Mouse (Mus musculus) kidney, embryonic 15.5 days (tissue): ENCODE measurements at regions not wholly inside any gene's neighbourhood (a gene's known extent, or its start where the extent isn't known, plus 50 kb on each side); places are given as distances from the start of the nearest gene placed in this dataset.

Source experiments
- ATAC-seq: fragments of 200-750 bp; cut with Nextera tagmentation; replicated peaks from 2 replicates; pipeline ENCODE4 v1.8.0; 2017; ENCODE audit warnings: moderate TSS enrichment; ENCODE audit not compliant: low FRiP score
- H3K27ac ChIP-seq: fragments of 300-500 bp; sonication (generic); 2 replicates; pipeline ENCODE4 v1.5.1; 2015; ENCODE audit warnings: mild to moderate bottlenecking, inconsistent platforms
- H3K27me3 ChIP-seq: fragments of 300-500 bp; sonication (generic); 2 replicates; pipeline ENCODE4 v1.6.1; 2015; ENCODE audit warnings: inconsistent platforms
- H3K36me3 ChIP-seq: fragments of 300-500 bp; sonication (generic); 2 replicates; pipeline ENCODE4 v1.6.1; 2015; ENCODE audit warnings: inconsistent platforms
- H3K4me1 ChIP-seq: fragments of 300-500 bp; sonication (generic); 2 replicates; pipeline ENCODE4 v1.6.1; 2015; ENCODE audit warnings: inconsistent platforms
- H3K4me2 ChIP-seq: fragments of 300-500 bp; sonication (generic); 2 replicates; pipeline ENCODE4 v1.6.1; 2015; ENCODE audit warnings: moderate library complexity, mild to moderate bottlenecking, inconsistent platforms
- H3K4me3 ChIP-seq: fragments of 300-500 bp; sonication (generic); replicated peaks from 2 replicates; pipeline ENCODE4 v1.5.1; 2015; ENCODE audit warnings: mild to moderate bottlenecking, inconsistent platforms
- H3K9ac ChIP-seq: fragments of 300-500 bp; sonication (generic); 2 replicates; pipeline ENCODE4 v1.6.1; 2015; ENCODE audit warnings: mild to moderate bottlenecking, inconsistent platforms
- H3K9me3 ChIP-seq: fragments of 300-500 bp; sonication (generic); replicated peaks from 2 replicates; pipeline ENCODE4 v1.6.1; 2016; ENCODE audit warnings: inconsistent platforms
- WGBS: fragments of 180-500 bp; shearing (Covaris S2); methylation state at CpG from one replicate; pipeline ENCODE4 v1.1.7; 2015; ENCODE audit warnings: mixed read lengths; 5-methylcytosine and 5-hydroxymethylcytosine counted together

GRCm38 (mm10) chr9:79173036-79173435, 545.6 kb downstream of the Col12a1 start:
- no peak for ATAC-seq
- Histone ChIP-seq H3K4me1 (no peaks in the 10 kb centered on the region), H3K4me2 (no peak overlapping the region)

GRCm38 (mm10) chr9:79179954-79180353, 538.7 kb downstream of the Col12a1 start:
- Histone ChIP-seq H3K36me3 (no peaks in the 10 kb centered on the region), H3K9ac (no peak overlapping the region), H3K9me3 (no peaks in the 10 kb centered on the region), H3K27ac (no peak overlapping the region), H3K4me1 (no peaks in the 10 kb centered on the region), H3K27me3 (no peaks in the 10 kb centered on the region), H3K4me3 (no peak overlapping the region), H3K4me2 (no peak overlapping the region)
- 71% methylated on average over 2 of the region's 2 CpGs for WGBS
- ATAC-seq: no peak

More at GRCm38 (mm10) chr9:79173036-79173435, 545.6 kb downstream of the Col12a1 start:
- H3K9me3 ChIP-seq: no peaks in the 10 kb centered on the region
- H3K9ac ChIP-seq: no peak overlapping the region
- no peaks in the 10 kb centered on the region for H3K27me3 ChIP-seq
- no peak overlapping the region for H3K4me3 ChIP-seq
- no peak overlapping the region for H3K27ac ChIP-seq
- H3K36me3 ChIP-seq: no peaks in the 10 kb centered on the region

- no peak for ATAC-seq
- Histone ChIP-seq H3K4me1 (no peaks in the 10 kb centered on the region), H3K4me3 (no peak overlapping the region), H3K9ac (no peak overlapping the region), H3K9me3 (no peaks in the 10 kb centered on the region), H3K4me2 (no peak overlapping the region), H3K36me3 (no peaks in the 10 kb centered on the region), H3K27me3 (no peaks in the 10 kb centered on the region), H3K27ac (no peak overlapping the region)
- 89% methylated on average over 2 of the region's 2 CpGs for WGBS
Observed at GRCm38 (mm10) chr9:79195420-79195819, 523.2 kb downstream of the Col12a1 start.

GRCm38 (mm10) chr9:79201755-79202154, 516.9 kb downstream of the Col12a1 start:
- no peak for ATAC-seq

GRCm38 (mm10) chr9:79213364-79213763, 505.3 kb downstream of the Col12a1 start:
- ATAC-seq: peak; percentile 60; the same call in 1 of the 2 replicates
- no peaks in the 10 kb centered on the region for H3K4me1 ChIP-seq
- H3K36me3 ChIP-seq: no peaks in the 10 kb centered on the region
- H3K4me3 ChIP-seq: no peak overlapping the region
- no peaks in the 10 kb centered on the region for H3K9me3 ChIP-seq
- no peaks in the 10 kb centered on the region for H3K27me3 ChIP-seq
- no peak overlapping the region for H3K27ac ChIP-seq
- no peak overlapping the region for H3K9ac ChIP-seq
- H3K4me2 ChIP-seq: no peak overlapping the region
- 29% methylated on average over 6 of the region's 6 CpGs for WGBS

More at GRCm38 (mm10) chr9:79201755-79202154, 516.9 kb downstream of the Col12a1 start:
- Histone ChIP-seq H3K9me3 (no peaks in the 10 kb centered on the region), H3K4me1 (no peaks in the 10 kb centered on the region), H3K4me2 (no peak overlapping the region), H3K27ac (no peak overlapping the region), H3K4me3 (no peak overlapping the region), H3K9ac (no peak overlapping the region), H3K27me3 (no peaks in the 10 kb centered on the region), H3K36me3 (no peaks in the 10 kb centered on the region)
- 64% methylated on average over 3 of the region's 3 CpGs for WGBS

GRCm38 (mm10) chr9:79215986-79216385, 502.6 kb downstream of the Col12a1 start:
- no peak overlapping the region for H3K4me3 ChIP-seq
- H3K4me2 ChIP-seq: no peak overlapping the region
- no peaks in the 10 kb centered on the region for H3K36me3 ChIP-seq
- no peak overlapping the region for H3K9ac ChIP-seq
- no peak for ATAC-seq
- WGBS: 49% methylated on average over 3 of the region's 3 CpGs
- H3K27me3 ChIP-seq: no peaks in the 10 kb centered on the region
- H3K9me3 ChIP-seq: no peaks in the 10 kb centered on the region
- no peaks in the 10 kb centered on the region for H3K4me1 ChIP-seq
- no peak overlapping the region for H3K27ac ChIP-seq

- H3K9me3 ChIP-seq: no peaks in the 10 kb centered on the region
- ATAC-seq: no peak
- H3K27me3 ChIP-seq: no peaks in the 10 kb centered on the region
- H3K36me3 ChIP-seq: no peaks in the 10 kb centered on the region
- H3K4me2 ChIP-seq: no peak overlapping the region
- no peak overlapping the region for H3K27ac ChIP-seq
- no peaks in the 10 kb centered on the region for H3K4me1 ChIP-seq
- H3K4me3 ChIP-seq: no peak overlapping the region
- WGBS: 57% methylated on average over 2 of the region's 2 CpGs
- H3K9ac ChIP-seq: no peak overlapping the region
Observed at GRCm38 (mm10) chr9:79216432-79216831, 502.2 kb downstream of the Col12a1 start.

GRCm38 (mm10) chr9:79233081-79233480, 485.6 kb downstream of the Col12a1 start:
- no peak for ATAC-seq
- WGBS: 84% methylated on average over 3 of the region's 3 CpGs
- Histone ChIP-seq H3K4me2 (no peak overlapping the region), H3K9me3 (no peaks in the 10 kb centered on the region), H3K36me3 (no peaks in the 10 kb centered on the region), H3K27ac (no peak overlapping the region), H3K4me1 (no peaks in the 10 kb centered on the region), H3K4me3 (no peak overlapping the region), H3K27me3 (no peaks in the 10 kb centered on the region), H3K9ac (no peak overlapping the region)

- ATAC-seq: no peak
- no peaks in the 10 kb centered on the region for H3K27me3 ChIP-seq
- no peaks in the 10 kb centered on the region for H3K36me3 ChIP-seq
- no peaks in the 10 kb centered on the region for H3K9me3 ChIP-seq
- 80% methylated on average over 1 of the region's 1 CpGs for whole genome bisulfite sequencing
- H3K4me1 ChIP-seq: no peaks in the 10 kb centered on the region
- H3K4me3 ChIP-seq: no peak overlapping the region
- no peak overlapping the region for H3K4me2 ChIP-seq
- no peak overlapping the region for H3K27ac ChIP-seq
- no peak overlapping the region for H3K9ac ChIP-seq
Observed at GRCm38 (mm10) chr9:79233751-79234150, 484.9 kb downstream of the Col12a1 start.

GRCm38 (mm10) chr9:79269646-79270213, 448.9 kb downstream of the Col12a1 start:
- 78% methylated on average over 13 of the region's 13 CpGs for WGBS
- no peak for ATAC-seq
- no peak overlapping the region for H3K4me3 ChIP-seq
- no peaks in the 10 kb centered on the region for H3K4me1 ChIP-seq
- no peaks in the 10 kb centered on the region for H3K9me3 ChIP-seq
- H3K4me2 ChIP-seq: no peak overlapping the region
- H3K27ac ChIP-seq: no peak overlapping the region
- H3K9ac ChIP-seq: no peak overlapping the region
- H3K36me3 ChIP-seq: no peaks in the 10 kb centered on the region
- no peaks in the 10 kb centered on the region for H3K27me3 ChIP-seq

GRCm38 (mm10) chr9:79270256-79270655, 448.4 kb downstream of the Col12a1 start:
- no peak overlapping the region for H3K4me2 ChIP-seq
- no peaks in the 10 kb centered on the region for H3K4me1 ChIP-seq
- no peak overlapping the region for H3K9ac ChIP-seq
- H3K4me3 ChIP-seq: no peak overlapping the region
- H3K9me3 ChIP-seq: no peaks in the 10 kb centered on the region
- WGBS: 65% methylated on average over 2 of the region's 2 CpGs
- no peak overlapping the region for H3K27ac ChIP-seq
- no peaks in the 10 kb centered on the region for H3K36me3 ChIP-seq
- no peak for ATAC-seq
- no peaks in the 10 kb centered on the region for H3K27me3 ChIP-seq

GRCm38 (mm10) chr9:79287849-79288248, 430.8 kb downstream of the Col12a1 start:
- WGBS: 87% methylated on average over 3 of the region's 3 CpGs
- Histone ChIP-seq H3K4me1 (no peaks in the 10 kb centered on the region), H3K9ac (no peak overlapping the region), H3K27ac (no peak overlapping the region), H3K4me2 (no peak overlapping the region), H3K27me3 (no peaks in the 10 kb centered on the region), H3K36me3 (no peaks in the 10 kb centered on the region), H3K9me3 (no peaks in the 10 kb centered on the region), H3K4me3 (no peak overlapping the region)
- ATAC-seq: no peak

GRCm38 (mm10) chr9:79295306-79295705, 423.3 kb downstream of the Col12a1 start:
- Histone ChIP-seq H3K36me3 (no peaks in the 10 kb centered on the region), H3K4me1 (no peaks in the 10 kb centered on the region), H3K27ac (no peak overlapping the region), H3K4me2 (no peak overlapping the region), H3K9me3 (no peaks in the 10 kb centered on the region), H3K4me3 (no peak overlapping the region), H3K27me3 (no peaks in the 10 kb centered on the region), H3K9ac (no peak overlapping the region)
- ATAC-seq: no peak
- WGBS: 80% methylated on average over 3 of the region's 3 CpGs
